Mouse (Mus musculus): ENCODE data around the gene Haus3. TPM values are rescaled to one million over a fixed set of nuclear protein-coding genes. Genes with fewer than 3 reads are reported as not detected.
A peak's percentile ranks its signal among the peaks of the same experiment; 100 is the strongest.

Haus3 gene
- total and polyA plus RNA-seq, 2 experiments from 2014 or later, result 7.6 to 10.3 TPM

GRCm38 (mm10) chr5:34197243-34197642 is 27.9 kb upstream of the Haus3 start:
- no peak for ATAC-seq (ENCODE audit: low FRiP score)
- 85% methylated on average over 4 of the region's 4 CpGs for WGBS

DNA sequence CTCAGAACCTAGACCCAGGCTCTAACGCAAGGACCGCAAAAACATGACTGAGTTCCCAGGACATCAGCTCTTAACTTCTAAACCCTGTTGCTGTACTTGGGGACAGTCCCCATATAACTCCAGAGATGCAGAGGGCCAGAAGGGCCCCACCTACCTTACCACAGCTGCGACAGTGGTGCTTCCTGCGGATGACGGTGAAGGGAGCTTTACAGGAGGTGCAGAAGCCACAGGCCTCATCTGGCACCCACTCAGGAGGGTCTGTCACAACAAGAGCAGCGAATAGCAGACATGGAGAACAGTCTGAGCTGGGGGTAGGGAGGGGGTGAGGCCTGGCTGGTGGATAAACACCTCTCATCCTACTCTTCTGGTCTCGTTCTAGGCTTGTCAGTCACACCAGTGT is 27.1 kb upstream of the Haus3 start:
- TF ChIP-seq CTCF (IDR thresholded peaks at IDR 0.05), result no peak
- H3K27me3 ChIP-seq (ENCODE audit: insufficient read depth, low read length), result no peaks in the 10 kb centered on the region
- H3K36me3 ChIP-seq (ENCODE audit: insufficient read depth, low read length), result peaks cover 11% of the 10 kb centered on the region
- no peaks in the 10 kb centered on the region for H3K4me1 ChIP-seq (ENCODE audit: insufficient read depth, low read length)
- H3K4me3 ChIP-seq (ENCODE audit: low read depth, low read length), result no peak overlapping the region
- 82% methylated on average over 7 of the region's 7 CpGs for whole genome bisulfite sequencing
- no peaks in the 10 kb centered on the region for H3K9me3 ChIP-seq (ENCODE audit: low read length)
- ATAC-seq (ENCODE audit: low FRiP score) (no peak), DNase-seq (ENCODE audit: low spot score) (no peak)
- H3K9ac ChIP-seq (replicated peaks; ENCODE audit: low read length, poor library complexity, severe bottlenecking), result no peak overlapping the region
- H3K27ac ChIP-seq (ENCODE audit: low read depth, low read length), result no peak overlapping the region
- no peak overlapping the region for H3K4me2 ChIP-seq (ENCODE audit: low read depth, low read length, poor library complexity, severe bottlenecking)

More at GRCm38 (mm10) chr5:34197243-34197642, 27.9 kb upstream of the Haus3 start:
- H3K4me2 ChIP-seq (ENCODE audit: low read depth, low read length, poor library complexity, severe bottlenecking), result no peak overlapping the region
- H3K27me3 ChIP-seq (ENCODE audit: insufficient read depth, low read length), result no peaks in the 10 kb centered on the region
- H3K4me1 ChIP-seq (ENCODE audit: insufficient read depth, low read length), result no peaks in the 10 kb centered on the region
- peaks cover 11% of the 10 kb centered on the region for H3K36me3 ChIP-seq (ENCODE audit: insufficient read depth, low read length)
- no peak overlapping the region for H3K4me3 ChIP-seq (ENCODE audit: low read depth, low read length)
- peak; percentile 42 for DNase-seq (ENCODE audit: low spot score)
- H3K27ac ChIP-seq (ENCODE audit: low read depth, low read length), result no peak overlapping the region
- H3K9me3 ChIP-seq (ENCODE audit: low read length), result no peaks in the 10 kb centered on the region
- no peak for TF ChIP-seq CTCF (IDR thresholded peaks at IDR 0.05)
- no peak overlapping the region for H3K9ac ChIP-seq (replicated peaks; ENCODE audit: low read length, poor library complexity, severe bottlenecking)

DNA sequence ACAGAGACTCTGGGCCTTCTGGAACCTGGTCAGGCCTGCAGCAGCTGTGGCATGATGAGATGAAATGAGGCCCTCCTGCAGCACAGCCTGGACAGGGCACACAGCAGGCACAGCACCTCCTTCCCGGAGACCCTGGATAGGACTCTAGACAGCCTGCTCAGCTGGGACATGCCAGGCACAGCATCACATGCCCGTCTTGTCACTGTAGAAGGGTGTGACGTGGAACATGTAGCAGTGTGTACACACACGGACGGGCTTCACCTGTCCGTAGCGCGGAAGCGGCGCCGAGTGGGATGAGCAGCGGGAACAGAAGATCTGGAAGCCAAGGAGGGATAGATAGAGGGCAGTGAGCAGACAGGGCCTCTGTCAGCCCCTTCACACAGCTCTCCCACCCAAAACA is 26.5 kb upstream of the Haus3 start:
- Histone ChIP-seq H3K36me3 (ENCODE audit: insufficient read depth, low read length) (peaks cover 11% of the 10 kb centered on the region), H3K9ac (replicated peaks; ENCODE audit: low read length, poor library complexity, severe bottlenecking) (no peak overlapping the region), H3K9me3 (ENCODE audit: low read length) (no peaks in the 10 kb centered on the region), H3K4me1 (ENCODE audit: insufficient read depth, low read length) (no peaks in the 10 kb centered on the region), H3K27ac (ENCODE audit: low read depth, low read length) (no peak overlapping the region), H3K4me3 (ENCODE audit: low read depth, low read length) (no peak overlapping the region), H3K4me2 (ENCODE audit: low read depth, low read length, poor library complexity, severe bottlenecking) (no peak overlapping the region), H3K27me3 (ENCODE audit: insufficient read depth, low read length) (no peaks in the 10 kb centered on the region)
- DNase-seq (ENCODE audit: low spot score) (no peak), ATAC-seq (ENCODE audit: low FRiP score) (no peak)
- 95% methylated on average over 12 of the region's 12 CpGs for WGBS
- no peak for TF ChIP-seq CTCF (IDR thresholded peaks at IDR 0.05)

DNA sequence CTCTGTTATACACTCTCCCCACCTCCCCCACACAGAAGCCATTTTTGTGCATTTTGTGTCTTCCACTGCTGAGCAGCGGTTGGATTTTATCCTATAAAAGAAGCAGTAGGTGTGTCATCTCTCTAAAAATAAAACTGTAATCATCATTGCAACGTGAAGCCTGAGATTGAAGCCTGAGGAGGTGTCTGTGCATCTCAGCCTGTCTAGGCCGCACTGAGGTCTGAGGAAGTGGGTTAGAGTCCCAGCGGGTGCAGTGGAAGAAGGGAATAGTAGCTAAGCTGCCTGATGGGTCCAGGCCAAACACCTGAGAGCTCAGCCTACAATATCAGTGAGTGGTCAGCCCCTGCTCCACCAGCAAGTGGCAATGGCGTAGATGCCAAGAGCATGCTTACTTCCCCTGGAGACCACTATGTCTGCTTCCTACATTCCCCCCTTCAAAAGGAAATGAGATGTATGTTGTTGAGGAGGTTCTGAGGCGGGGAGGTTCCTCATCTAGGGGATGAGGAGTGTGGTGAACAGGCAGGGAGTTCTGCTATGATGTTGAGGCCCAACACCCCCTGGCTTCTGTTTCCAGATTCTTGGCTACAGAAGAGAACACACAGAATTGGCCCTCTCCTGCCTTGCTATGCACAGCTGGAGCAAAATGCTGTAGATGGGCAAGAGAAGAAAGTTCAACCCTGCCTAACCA is 25.8 kb upstream of the Haus3 start:
- H3K4me3 ChIP-seq (ENCODE audit: low read depth, low read length), result no peak overlapping the region
- H3K27me3 ChIP-seq (ENCODE audit: insufficient read depth, low read length), result no peaks in the 10 kb centered on the region
- ATAC-seq (ENCODE audit: low FRiP score) (no peak), DNase-seq (ENCODE audit: low spot score) (no peak)
- peaks cover 11% of the 10 kb centered on the region for H3K36me3 ChIP-seq (ENCODE audit: insufficient read depth, low read length)
- no peak for TF ChIP-seq CTCF (IDR thresholded peaks at IDR 0.05)
- WGBS, result 82% methylated on average over 6 of the region's 6 CpGs
- H3K4me1 ChIP-seq (ENCODE audit: insufficient read depth, low read length), result no peaks in the 10 kb centered on the region
- H3K27ac ChIP-seq (ENCODE audit: low read depth, low read length), result no peak overlapping the region
- H3K4me2 ChIP-seq (ENCODE audit: low read depth, low read length, poor library complexity, severe bottlenecking), result no peak overlapping the region
- H3K9me3 ChIP-seq (ENCODE audit: low read length), result no peaks in the 10 kb centered on the region
- H3K9ac ChIP-seq (replicated peaks; ENCODE audit: low read length, poor library complexity, severe bottlenecking), result no peak overlapping the region

GRCm38 (mm10) chr5:34194426-34194825 is 25.1 kb upstream of the Haus3 start:
- no peak overlapping the region for H3K4me2 ChIP-seq (ENCODE audit: low read depth, low read length, poor library complexity, severe bottlenecking)
- H3K9me3 ChIP-seq (ENCODE audit: low read length), result no peaks in the 10 kb centered on the region
- no peaks in the 10 kb centered on the region for H3K27me3 ChIP-seq (ENCODE audit: insufficient read depth, low read length)
- DNase-seq (ENCODE audit: low spot score) (no peak), ATAC-seq (ENCODE audit: low FRiP score) (no peak)
- peaks cover 11% of the 10 kb centered on the region for H3K36me3 ChIP-seq (ENCODE audit: insufficient read depth, low read length)
- no peak for TF ChIP-seq CTCF (IDR thresholded peaks at IDR 0.05)
- H3K27ac ChIP-seq (ENCODE audit: low read depth, low read length), result no peak overlapping the region
- WGBS, result 36% methylated on average over 1 of the region's 1 CpGs
- no peaks in the 10 kb centered on the region for H3K4me1 ChIP-seq (ENCODE audit: insufficient read depth, low read length)
- H3K9ac ChIP-seq (replicated peaks; ENCODE audit: low read length, poor library complexity, severe bottlenecking), result no peak overlapping the region
- no peak overlapping the region for H3K4me3 ChIP-seq (ENCODE audit: low read depth, low read length)

- 71% methylated on average over 4 of the region's 4 CpGs for WGBS
- H3K9ac ChIP-seq (replicated peaks; ENCODE audit: low read length, poor library complexity, severe bottlenecking), result no peak overlapping the region
- H3K4me1 ChIP-seq (ENCODE audit: insufficient read depth, low read length), result 0 out of 2 replicates have a peak, but pooled peaks cover 5% of the 10 kb centered on the region
- ATAC-seq (ENCODE audit: low FRiP score) (no peak), DNase-seq (ENCODE audit: low spot score) (peak; percentile 32)
- peak; percentile 72 for TF ChIP-seq CTCF (IDR thresholded peaks at IDR 0.05)
- no peaks in the 10 kb centered on the region for H3K9me3 ChIP-seq (ENCODE audit: low read length)
- no peak overlapping the region for H3K27ac ChIP-seq (ENCODE audit: low read depth, low read length)
- H3K27me3 ChIP-seq (ENCODE audit: insufficient read depth, low read length), result no peaks in the 10 kb centered on the region
- H3K4me2 ChIP-seq (ENCODE audit: low read depth, low read length, poor library complexity, severe bottlenecking), result no peak overlapping the region
- H3K36me3 ChIP-seq (ENCODE audit: insufficient read depth, low read length), result no peaks in the 10 kb centered on the region; the same call in none of the 2 replicates
- H3K4me3 ChIP-seq (ENCODE audit: low read depth, low read length), result no peak overlapping the region
Measured at GRCm38 (mm10) chr5:34191843-34192242, 22.5 kb upstream of the Haus3 start.
